15 mouse cellular contexts compared by ENCODE assay signal in genomic region chr3:122200017-122200416, GRCm38 (mm10). TPM values are rescaled to one million over a fixed set of nuclear protein-coding genes. Genes with fewer than 3 reads are reported as not detected.
DNase-seq lines count a peak whose midpoint lies in the region; ATAC-seq lines count a peak whose summit lies in the region.
"Had no signal": no experiment of that assay in that cellular context is flagged by ENCODE, and none has a peak within 500 bp of the region (broad histone marks: within the 10 kb centered on the region; RNA-seq: fewer than 3 reads in every experiment).

No protein-coding gene starts in this region.

- no peaks in the 10 kb centered on the region for H3K9me3 ChIP-seq in liver, embryonic 15.5 days (replicated peaks)
- no peaks in the 10 kb centered on the region for H3K9me3 ChIP-seq in liver, embryonic 12.5 days (replicated peaks)
- H3K9me3 ChIP-seq in limb, embryonic 11.5 days (ENCODE audit: control insufficient read depth, low read length), result no peaks in the 10 kb centered on the region
- H3K9me3 ChIP-seq: embryonic facial prominence, embryonic 13.5 days; hindbrain, embryonic 10.5 days; midbrain, embryonic 15.5 days had no signal

- no peaks in the 10 kb centered on the region for H3K27me3 ChIP-seq in liver, embryonic 15.5 days
- no peaks in the 10 kb centered on the region for H3K27me3 ChIP-seq in liver, embryonic 12.5 days (replicated peaks)
- no peaks in the 10 kb centered on the region for H3K27me3 ChIP-seq in limb, embryonic 11.5 days (ENCODE audit: control insufficient read depth, insufficient read depth, low read length)
- H3K27me3 ChIP-seq: embryonic facial prominence, embryonic 13.5 days; midbrain, embryonic 15.5 days had no signal

- H3K4me3 ChIP-seq in liver, embryonic 15.5 days (replicated peaks), result no peak overlapping the region
- H3K4me3 ChIP-seq in liver, embryonic 12.5 days, result no peak overlapping the region
- H3K4me3 ChIP-seq in limb, embryonic 11.5 days (ENCODE audit: low read depth, low read length), result no peak overlapping the region
- H3K4me3 ChIP-seq: embryonic facial prominence, embryonic 13.5 days; hindbrain, embryonic 10.5 days; midbrain, embryonic 15.5 days had no signal

- no peak for ATAC-seq in liver, embryonic 15.5 days (ENCODE audit: insufficient read depth)
- ATAC-seq in liver, embryonic 12.5 days, result no peak
- ATAC-seq in limb, embryonic 11.5 days (ENCODE audit: insufficient number of reproducible peaks, low FRiP score, low TSS enrichment, low read depth), result no peak
- ATAC-seq: midbrain, embryonic 15.5 days had no signal

- WGBS in liver, embryonic 15.5 days (ENCODE audit: insufficient replicate concordance), result 62% methylated on average over 5 of the region's 5 CpGs
- WGBS in liver, embryonic 12.5 days (ENCODE audit: insufficient replicate concordance), result 75% methylated on average over 5 of the region's 5 CpGs
- 85% methylated on average over 5 of the region's 5 CpGs for WGBS in limb, embryonic 11.5 days

- H3K36me3 ChIP-seq in liver, embryonic 15.5 days (replicated peaks), result no peaks in the 10 kb centered on the region
- H3K36me3 ChIP-seq in liver, embryonic 12.5 days, result no peaks in the 10 kb centered on the region
- no peaks in the 10 kb centered on the region for H3K36me3 ChIP-seq in limb, embryonic 11.5 days (ENCODE audit: control insufficient read depth, insufficient read depth, low read length)
- H3K36me3 ChIP-seq: embryonic facial prominence, embryonic 13.5 days; hindbrain, embryonic 10.5 days; midbrain, embryonic 15.5 days had no signal

- H3K4me2 ChIP-seq in liver, embryonic 15.5 days, result no peak overlapping the region
- no peak overlapping the region for H3K4me2 ChIP-seq in liver, embryonic 12.5 days
- no peak overlapping the region for H3K4me2 ChIP-seq in limb, embryonic 11.5 days (ENCODE audit: low read depth, severe bottlenecking)
- H3K4me2 ChIP-seq: embryonic facial prominence, embryonic 13.5 days; midbrain, embryonic 15.5 days had no signal

- H3K27ac ChIP-seq in liver, embryonic 15.5 days (replicated peaks), result 0 out of 2 replicates have a peak overlapping the region, but pooled peaks have one; percentile 57
- H3K27ac ChIP-seq in liver, embryonic 12.5 days, result no peak overlapping the region
- H3K27ac ChIP-seq in limb, embryonic 11.5 days (replicated peaks; ENCODE audit: low read depth, low read length), result 0 out of 2 replicates have a peak overlapping the region, but pooled peaks have one; percentile 45
- H3K27ac ChIP-seq: embryonic facial prominence, embryonic 13.5 days; hindbrain, embryonic 10.5 days; midbrain, embryonic 15.5 days had no signal

- intact Hi-C loops in gastrocnemius, postnatal 14 days (cut with DNase I; ENCODE audit: low total_unique reads), result no loop called here

- peak; percentile 47 for DNase-seq in kidney, adult 11 months
- no peak for DNase-seq in kidney, postnatal 14 days
- peak; percentile 14 for DNase-seq in adipocyte (ENCODE audit: low spot score)
- DNase-seq in limb, embryonic 11.5 days (ENCODE audit: low spot score), result no peak
- DNase-seq in gastrocnemius, postnatal 14 days, result no peak
- DNase-seq in cerebellum, postnatal 4 days (ENCODE audit: low spot score in 2 of 2), result no peak
- DNase-seq: adrenal gland, postnatal 10 days; cerebellum, adult 18-20 months; gastrocnemius, postnatal 25 days; thymus, adult 18-20 months had no signal

- no peak overlapping the region for H3K9ac ChIP-seq in liver, embryonic 15.5 days
- H3K9ac ChIP-seq in liver, embryonic 12.5 days, result no peak overlapping the region
- H3K9ac ChIP-seq in limb, embryonic 11.5 days (ENCODE audit: low read length), result no peak overlapping the region
- H3K9ac ChIP-seq: embryonic facial prominence, embryonic 13.5 days; midbrain, embryonic 15.5 days had no signal

- peaks cover 15% of the 10 kb centered on the region for H3K4me1 ChIP-seq in liver, embryonic 15.5 days (replicated peaks)
- peaks cover 11% of the 10 kb centered on the region; the same call in 1 of the 2 replicates for H3K4me1 ChIP-seq in liver, embryonic 12.5 days
- H3K4me1 ChIP-seq in limb, embryonic 11.5 days (ENCODE audit: control insufficient read depth, insufficient read depth, low read length), result peaks cover 6% of the 10 kb centered on the region

RNA-seq across cellular contexts. Expression of gene Gclm, which starts 45.3 kb away (rescaled TPM):
- 427 and 441 TPM in 2 replicates for polyA plus RNA-seq in liver, embryonic 15.5 days (2015; fragmentation: Nextera tagmentation; extraction: Ambion mirVana)
- polyA plus RNA-seq in liver, embryonic 12.5 days (2016; fragmentation: Nextera tagmentation; extraction: Ambion mirVana), result 596 and 604 TPM in 2 replicates
- 45.0 and 45.1 TPM in 2 replicates for polyA plus RNA-seq in limb, embryonic 11.5 days (2014; fragmentation: Nextera tagmentation; extraction: Ambion mirVana)
- 10 to 100 TPM; 22.7 to 28.7 TPM for total RNA-seq in gastrocnemius, postnatal 14 days (2021)

Comparison
In these comparisons a context has a peak if more than half of its experiments do, and no peak if none do; other contexts are left out.
1. DNase-seq: peak in kidney, adult 11 months (single experiment) and adipocyte (single experiment); none in kidney, postnatal 14 days (single experiment), limb, embryonic 11.5 days (single experiment), gastrocnemius, postnatal 14 days (single experiment) and cerebellum, postnatal 4 days (0 of 2).